Mouse (Mus musculus) G1E (cell line): Measurements from ENCODE around the gene Tfe3.

Source experiments
- CTCF ChIP-seq: IDR thresholded peaks from 2 replicates; pipeline ENCODE4 v1.5.1; 2012; ENCODE audit warnings: low read depth, low read length, inconsistent platforms, mixed read lengths
- GATA1 ChIP-seq: IDR thresholded peaks from 2 replicates; pipeline ENCODE4 v1.6.1; 2012; ENCODE audit warnings: borderline replicate concordance, low read length, inconsistent platforms, mixed read lengths
- TAL1 ChIP-seq: conservative IDR thresholded peaks from 2 replicates; pipeline ENCODE4 v1.6.1; 2012; ENCODE audit warnings: low read depth, low read length, inconsistent platforms, mixed read lengths

GRCm38 (mm10) chrX:7765764-7766163 is 3.4 kb downstream of the Tfe3 start:
- TF ChIP-seq CTCF (no peak), TAL1 (no peak), GATA1 (no peak)
